Mouse (Mus musculus) spleen, postnatal 10 days (tissue): ENCODE measurements around the gene Fam20c.

ENCODE experiments used
- DNase-seq, 2 experiments: peaks; one replicate each; pipeline ENCODE4 v3.0.0; 2021 to 2022; ENCODE audit warnings: low spot score in 2 of 2

The Fam20c gene

DNA sequence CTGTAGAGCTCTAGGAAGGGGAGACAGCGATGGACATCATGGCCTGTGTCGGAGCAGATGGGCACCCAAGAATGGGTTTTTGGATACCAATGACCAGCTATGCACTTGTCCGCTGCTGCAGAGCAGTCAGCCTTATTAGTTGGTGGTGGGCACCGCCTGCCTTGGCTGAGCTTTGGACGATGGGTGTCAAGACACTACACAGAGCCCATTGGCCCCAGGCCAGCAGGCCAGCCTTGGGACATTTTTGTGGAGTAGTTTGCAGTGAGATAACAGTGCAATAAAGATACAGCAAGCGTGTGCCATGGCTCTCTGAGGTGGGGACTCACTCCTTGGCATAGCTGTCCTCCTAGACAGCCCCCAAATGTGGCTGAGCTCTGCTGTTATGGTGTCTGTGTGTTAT, 55.5 kb downstream of the Fam20c start:
- no peak for DNase-seq

DNA sequence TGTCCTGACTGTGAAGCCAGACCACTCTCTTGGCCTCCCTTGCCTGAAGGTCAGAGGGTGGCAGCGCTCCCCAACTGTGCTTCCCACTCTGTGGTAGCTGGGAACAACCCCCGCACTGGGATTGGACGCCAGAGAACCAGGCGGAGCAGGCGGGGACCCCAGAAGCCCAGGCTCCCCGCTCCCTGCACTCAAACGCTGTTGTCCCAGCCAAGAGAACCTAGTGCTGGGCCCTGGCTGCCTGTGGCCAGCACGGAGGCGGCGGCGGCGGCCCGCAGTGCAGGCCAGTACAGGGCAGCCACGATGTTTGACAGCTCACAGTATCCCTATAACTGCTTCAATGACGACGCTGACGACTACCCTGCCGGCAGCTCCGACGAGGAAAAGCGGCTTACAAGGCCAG, 65.5 kb downstream of the Fam20c start, which contains the start of gene Gm5294:
TSS of gene Gm5294 (plus strand) at position 301 of the 400 bp plus-strand sequence.
- DNase-seq = no peak

DNA sequence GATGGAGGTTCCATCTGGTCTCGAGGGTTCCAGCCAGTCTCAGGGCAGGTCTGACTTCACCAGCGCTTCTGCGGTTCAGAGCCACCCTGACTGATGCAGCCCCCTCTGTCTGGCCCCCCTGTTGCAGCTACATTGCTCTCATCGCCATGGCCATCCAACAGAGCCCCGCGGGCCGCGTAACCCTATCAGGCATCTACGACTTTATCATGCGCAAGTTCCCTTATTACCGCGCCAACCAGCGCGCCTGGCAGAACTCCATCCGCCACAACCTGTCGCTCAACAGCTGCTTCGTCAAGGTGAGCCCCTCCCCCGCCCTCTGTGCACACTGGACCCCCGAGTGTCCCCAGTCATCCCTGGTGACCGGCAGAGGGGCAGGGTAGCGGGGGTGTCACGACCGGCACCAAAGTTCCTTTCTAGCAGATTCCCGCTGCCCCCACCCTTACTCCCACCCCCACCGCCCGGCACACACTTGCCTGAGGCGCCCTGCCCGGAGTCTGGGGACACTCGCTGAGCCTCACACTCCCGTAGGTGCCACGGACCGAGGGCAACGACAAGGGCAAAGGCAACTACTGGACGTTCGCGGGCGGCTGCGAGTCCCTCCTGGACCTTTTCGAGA, 66.5 kb downstream of the Fam20c start:
- no peak for DNase-seq

DNA sequence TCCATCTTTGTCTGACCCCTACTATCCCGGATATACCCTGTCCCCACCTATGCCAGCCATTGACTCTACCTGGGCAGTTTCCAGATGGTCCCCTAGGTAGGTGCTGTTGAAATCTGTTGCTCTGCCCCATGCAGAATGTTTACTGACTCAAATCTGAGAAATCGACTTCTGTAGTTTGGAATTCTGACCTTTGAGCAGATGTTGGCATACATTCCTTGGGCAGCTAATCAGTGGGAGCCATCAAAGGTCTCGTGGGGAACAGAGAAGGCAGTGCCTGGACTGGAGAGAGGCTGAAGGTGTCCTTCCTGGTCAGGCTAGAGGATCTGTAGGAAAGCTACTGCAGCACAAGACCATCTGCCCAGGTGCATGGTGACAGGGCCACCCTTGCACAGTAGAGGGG, 70.8 kb downstream of the Fam20c start:
- DNase-seq = no peak

DNA sequence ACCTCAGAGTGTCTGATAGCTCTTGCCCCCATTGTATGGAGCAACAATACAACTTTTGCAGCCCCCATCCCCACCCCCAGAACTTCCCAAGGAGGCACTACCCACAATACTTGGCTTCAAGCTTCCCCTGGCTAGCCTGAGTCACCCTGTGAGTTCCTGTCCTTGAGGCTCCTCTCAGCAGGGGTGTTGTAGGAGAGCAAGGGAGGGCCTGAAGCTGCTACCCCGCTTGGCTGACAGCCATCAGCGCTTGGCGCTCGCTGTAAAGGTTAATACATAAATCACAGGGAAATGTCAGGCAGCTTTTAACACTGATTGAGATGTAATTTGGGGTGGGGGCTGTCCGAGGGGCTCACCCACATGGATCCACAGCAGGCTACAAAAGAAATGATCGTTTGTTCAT, 79.1 kb downstream of the Fam20c start:
- DNase-seq = no peak

DNA sequence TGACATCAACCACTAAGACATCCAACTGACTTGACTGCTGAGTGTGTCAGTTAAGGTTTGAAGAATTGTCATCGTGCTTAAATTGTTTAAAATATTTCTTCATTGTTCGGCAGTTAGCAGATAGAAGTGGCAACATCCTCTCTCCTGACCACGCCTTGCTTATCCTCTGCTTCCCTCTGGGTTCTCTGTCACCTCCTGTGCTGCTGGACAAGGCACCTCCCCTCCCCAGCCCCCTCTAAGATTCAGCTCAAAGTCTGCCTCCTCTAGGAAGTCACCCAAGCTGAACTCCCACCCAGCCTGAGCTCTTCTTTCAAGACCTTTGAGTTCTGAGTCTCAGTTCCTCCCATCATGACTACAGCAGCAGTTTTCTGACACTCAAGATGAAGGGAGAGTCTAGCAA, 80.6 kb downstream of the Fam20c start:
- DNase-seq = no peak

DNA sequence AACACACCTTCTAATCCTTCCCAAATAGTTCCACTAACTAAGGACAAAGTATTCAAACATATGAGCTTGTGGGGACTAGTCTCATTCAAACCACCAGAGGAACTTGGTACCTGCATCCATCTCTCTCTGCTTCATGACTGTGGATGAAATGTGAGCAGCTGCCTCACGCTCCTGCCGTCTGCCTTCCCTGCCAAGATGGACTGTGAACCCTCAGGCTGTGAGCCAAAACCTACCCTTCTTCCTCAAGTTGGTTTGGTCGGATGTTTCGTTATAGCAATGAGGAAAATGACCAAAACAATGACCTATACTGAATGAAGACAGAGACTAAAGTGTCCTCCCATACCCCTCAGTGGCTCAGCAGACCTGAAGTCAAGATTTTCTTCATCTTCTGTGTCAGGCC, 86.7 kb downstream of the Fam20c start:
- no peak for DNase-seq

DNA sequence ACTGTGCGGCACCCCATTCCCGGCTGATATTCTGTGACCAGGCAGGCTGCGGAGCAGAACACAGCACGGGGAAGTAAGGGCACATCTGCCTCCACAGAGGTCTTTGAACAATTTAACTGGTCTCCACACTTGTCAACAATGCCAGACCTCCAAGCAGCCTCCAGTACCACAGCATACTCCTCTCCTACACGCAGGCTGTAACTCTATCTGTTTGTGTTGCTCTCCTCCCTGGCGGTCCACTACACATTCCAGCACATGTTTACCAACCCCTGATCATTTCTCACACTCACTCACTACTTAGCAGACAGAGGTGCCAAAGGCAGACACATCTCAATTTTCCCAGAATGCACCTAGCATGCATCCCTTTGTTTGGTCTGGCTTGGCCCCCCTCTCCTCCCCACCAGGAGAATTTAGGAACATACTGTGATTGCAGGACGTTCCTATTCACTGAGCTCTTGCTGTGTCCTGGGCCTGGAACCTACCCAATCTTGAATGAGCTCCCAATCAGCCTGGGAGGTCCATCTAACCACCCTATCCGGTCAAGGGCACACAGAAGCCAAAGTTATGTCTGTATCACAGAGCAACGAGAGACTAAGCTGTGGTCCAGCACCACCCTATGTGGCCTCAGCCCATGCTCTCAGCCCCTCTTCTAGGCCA, 89.0 kb downstream of the Fam20c start:
- no peak for DNase-seq

DNA sequence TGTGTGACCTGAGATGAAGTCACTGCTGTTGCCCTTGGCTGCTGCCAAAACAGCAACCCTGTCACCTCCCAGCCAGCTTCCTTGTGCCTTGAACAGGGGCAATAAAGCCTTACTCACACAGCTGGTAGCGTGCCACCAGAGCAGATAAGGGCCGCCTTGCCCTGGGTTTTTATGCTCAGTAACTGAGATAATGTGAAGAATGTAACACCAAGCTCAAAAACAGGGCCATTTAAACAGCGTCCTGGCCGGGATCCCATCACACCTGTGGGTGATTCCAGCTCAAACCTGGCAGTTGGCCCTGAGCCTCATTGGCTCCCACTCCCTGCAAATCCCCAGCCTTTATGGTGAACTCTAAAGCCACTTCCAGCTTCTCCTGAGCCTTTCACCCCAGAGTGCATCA, 92.2 kb downstream of the Fam20c start:
- no peak for DNase-seq

DNA sequence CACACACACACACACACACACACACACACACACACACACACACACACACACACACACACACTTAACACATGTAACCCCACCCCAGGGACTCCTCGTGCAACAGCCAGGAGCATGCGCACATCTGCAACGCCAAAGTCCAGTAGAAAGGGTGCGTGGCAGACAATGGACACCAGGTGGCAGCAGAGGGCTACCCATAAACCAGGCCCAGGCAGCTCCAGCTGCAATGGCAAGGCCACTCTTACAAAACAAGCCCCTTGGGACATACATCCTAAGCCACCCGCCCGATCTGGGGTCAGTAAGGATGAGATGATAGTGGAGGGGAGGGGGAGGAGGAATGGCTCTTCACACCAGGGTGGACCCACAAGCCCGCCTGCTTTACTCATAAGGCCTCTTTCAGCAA, 93.8 kb downstream of the Fam20c start:
- DNase-seq = peak; percentile 69 to 87

DNA sequence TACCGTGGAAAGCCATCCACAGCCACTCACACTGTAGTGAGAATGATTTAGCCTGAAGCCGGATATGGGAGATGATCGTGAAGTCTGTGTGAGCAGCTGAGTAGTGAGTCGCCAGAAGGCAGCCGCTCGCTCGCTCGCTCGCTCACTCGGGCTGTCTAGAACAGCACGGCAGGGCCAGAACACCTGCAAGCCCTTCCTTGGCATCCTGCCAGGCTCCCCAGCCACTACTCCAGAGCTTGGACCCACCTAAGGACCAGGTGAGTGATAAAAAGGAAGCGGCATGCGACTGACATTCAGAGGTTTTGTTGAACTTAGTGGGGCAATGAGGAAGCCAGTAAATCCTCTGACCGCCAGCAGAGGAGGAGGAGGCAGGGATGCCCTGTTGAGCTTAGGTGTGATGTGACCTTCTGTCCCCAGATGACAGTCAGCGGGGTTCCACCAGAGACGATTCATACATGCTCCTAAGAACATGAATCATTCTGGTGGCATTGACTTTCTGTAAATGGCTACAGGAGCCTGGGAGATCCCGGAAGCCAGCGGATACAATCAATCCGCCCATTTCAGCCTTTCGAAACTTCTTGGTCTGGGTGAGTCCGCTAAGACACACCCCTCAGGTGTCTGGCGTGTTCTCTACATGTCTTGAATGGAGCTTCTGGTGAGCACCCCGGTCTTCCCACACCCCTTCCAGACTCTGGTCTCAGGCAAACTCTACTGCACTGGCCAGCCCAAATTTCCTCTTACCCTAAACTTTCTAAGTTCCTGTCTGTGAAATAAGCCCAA, 95.6 kb downstream of the Fam20c start:
- no peak for DNase-seq

DNA sequence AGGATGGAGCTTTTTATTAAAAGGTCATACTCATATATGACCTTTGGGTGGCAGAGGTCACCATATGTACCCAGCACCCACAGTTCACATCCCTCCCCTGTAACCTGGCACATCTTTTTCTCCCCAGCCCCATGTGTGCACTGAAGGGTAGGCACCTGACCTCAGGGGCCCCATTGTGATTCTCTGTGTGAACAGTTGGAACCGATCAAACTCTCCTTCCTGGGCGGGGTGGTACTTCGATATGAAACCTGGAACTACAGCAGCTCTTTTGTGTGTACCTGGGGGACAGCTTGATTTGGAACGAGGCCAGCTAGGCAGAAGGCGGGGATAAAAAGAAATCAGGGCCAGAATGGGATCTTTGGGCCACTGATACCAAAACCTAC, 96.1 kb downstream of the Fam20c start:
- no peak for DNase-seq

DNA sequence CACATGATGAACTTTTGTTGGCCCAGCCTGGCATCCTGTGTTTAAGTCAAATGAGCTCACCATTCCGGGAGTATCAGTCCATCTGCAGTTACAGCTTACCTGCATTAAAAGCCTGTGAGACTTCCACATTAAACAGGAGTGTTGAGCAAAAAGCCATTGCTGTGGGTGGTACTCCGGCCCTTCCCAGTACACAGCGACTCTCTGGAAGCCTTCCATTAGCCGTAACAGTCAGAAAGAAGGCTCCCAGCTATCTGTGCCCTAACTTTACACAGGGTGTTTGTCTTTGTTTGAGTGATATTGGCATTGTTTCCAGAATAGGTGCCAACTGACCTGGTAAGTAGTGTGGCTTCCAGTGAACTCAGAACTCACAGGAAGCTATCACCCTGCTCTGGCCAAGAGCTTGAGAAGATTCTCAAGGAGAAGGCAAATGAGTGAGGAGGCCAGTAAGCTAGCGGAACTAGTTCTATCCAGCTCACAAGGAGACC, 97.0 kb downstream of the Fam20c start:
- DNase-seq = no peak

DNA sequence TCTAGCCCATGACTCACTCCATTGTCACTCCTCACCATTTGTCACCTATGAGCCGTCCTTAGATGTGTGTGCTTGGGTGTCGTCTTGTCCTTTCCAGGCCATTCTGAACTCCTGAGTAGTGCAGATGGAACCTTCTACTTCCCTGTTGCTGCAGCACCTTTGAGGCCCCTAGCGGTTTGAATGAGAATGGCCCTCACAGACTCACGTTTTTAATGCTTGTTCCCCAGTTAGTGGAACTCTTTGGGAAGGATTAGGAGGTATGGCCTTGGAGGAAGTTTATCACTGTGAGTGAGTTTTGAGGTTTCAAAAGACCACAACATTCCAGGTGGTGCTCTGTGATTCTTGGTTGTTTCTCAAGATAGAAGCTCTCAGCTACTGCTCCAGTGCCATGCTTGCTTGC, 97.8 kb downstream of the Fam20c start:
- no peak for DNase-seq

DNA sequence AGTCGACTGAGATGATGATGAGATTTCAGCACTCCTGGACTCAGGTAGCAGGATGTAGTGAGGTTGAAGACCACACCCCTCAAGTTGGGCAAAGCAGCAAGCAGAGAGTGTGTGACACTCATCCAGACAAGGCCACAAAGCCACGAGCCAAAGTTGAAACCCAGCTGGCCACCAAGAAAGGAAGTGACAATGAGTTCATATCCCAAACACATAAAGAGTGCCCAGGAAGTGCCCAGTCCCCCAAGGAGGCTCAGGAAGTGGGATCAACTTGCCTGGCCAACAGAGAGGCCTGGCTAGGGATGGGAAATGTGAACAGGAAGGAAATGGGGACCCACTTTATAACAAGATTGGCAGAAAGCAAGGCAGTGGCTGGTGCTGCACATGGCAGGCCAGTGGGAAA, 99.0 kb downstream of the Fam20c start:
- no peak for DNase-seq

DNA sequence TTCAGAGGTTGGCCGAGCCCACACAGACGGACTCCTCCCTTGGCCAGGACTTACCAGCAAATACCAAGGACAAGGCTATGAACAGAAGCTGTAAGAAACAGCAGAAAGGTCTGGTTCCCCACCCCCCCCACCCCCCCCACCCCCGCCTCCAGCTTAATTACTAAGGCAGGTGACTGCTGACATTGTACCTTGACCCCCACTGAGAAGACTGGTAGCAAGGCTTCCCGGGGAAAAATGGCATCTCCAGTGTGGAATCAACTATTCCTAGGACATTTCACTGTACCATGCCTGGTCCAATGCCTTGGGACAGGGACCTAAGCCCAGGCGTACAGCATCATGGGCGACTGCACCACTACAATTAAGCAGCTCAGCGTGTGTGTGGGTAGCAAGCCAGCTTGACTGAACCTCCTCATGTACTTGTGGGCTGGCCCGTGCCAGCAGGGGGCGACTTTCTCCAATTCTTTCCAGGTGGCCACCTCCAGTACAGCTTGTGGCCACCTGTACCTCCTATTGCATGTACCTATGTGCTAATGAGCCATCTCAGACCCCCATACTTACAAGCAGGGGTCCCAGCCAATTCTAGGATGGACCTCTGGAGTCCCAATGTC, 102.8 kb downstream of the Fam20c start:
- peak; percentile 14 to 70 for DNase-seq

DNA sequence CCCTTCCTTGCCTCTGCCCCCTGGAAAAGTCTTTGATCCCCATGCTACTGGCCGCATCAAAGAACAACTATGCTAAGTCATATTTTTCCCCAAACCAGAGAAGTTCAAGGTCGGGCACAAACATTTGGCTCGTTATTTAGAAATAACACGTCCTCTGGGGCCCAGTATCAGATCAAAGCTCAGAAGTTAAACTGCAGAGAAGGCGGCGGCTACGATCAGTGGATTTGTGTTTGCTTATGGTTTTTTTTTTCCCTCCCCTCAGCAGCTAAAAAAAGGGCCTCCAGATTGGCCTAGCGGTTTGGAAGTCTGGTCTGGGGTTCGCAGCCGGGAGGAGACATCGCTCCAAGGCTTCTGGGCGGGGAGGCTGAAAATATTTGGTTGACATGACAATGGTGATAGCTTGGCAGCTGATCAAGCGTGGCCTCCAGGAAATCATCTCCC, 103.5 kb downstream of the Fam20c start:
- DNase-seq = no peak
